Mouse (Mus musculus) kidney, embryonic 14.5 days (tissue): ENCODE results near the gene Rufy1. TPM values are rescaled to one million over a fixed set of nuclear protein-coding genes. Genes with fewer than 3 reads are reported as not detected.
A peak's percentile ranks its signal among the peaks of the same experiment; 100 is the strongest.

Experiments
- ATAC-seq: fragments of 200-750 bp; cut with Nextera tagmentation; 2 replicates; pipeline ENCODE4 v1.8.0; 2017; ENCODE audit warnings: moderate number of reproducible peaks, mild to moderate bottlenecking, moderate TSS enrichment, moderate library complexity; ENCODE audit not compliant: low FRiP score, low TSS enrichment
- H3K27ac ChIP-seq: fragments of 300-500 bp; sonication (generic); 2 replicates; pipeline ENCODE4 v1.5.1; 2014; ENCODE audit warnings: low read depth, mild to moderate bottlenecking, low read length, moderate library complexity, mixed read lengths
- H3K27me3 ChIP-seq: fragments of 300-500 bp; sonication (generic); 2 replicates; pipeline ENCODE4 v1.6.1; 2014; ENCODE audit warnings: mild to moderate bottlenecking, low read length; ENCODE audit not compliant: control insufficient read depth, insufficient read depth
- H3K36me3 ChIP-seq: fragments of 300-500 bp; sonication (generic); 2 replicates; pipeline ENCODE4 v1.6.1; 2014; ENCODE audit warnings: low read length, mixed read lengths; ENCODE audit not compliant: control insufficient read depth, insufficient read depth
- H3K4me1 ChIP-seq: fragments of 300-500 bp; sonication (generic); 2 replicates; pipeline ENCODE4 v1.6.1; 2014; ENCODE audit warnings: low read length, mixed read lengths; ENCODE audit not compliant: control insufficient read depth, insufficient read depth
- H3K4me2 ChIP-seq: fragments of 300-500 bp; sonication (generic); replicated peaks from 2 replicates; pipeline ENCODE4 v1.6.1; 2014; ENCODE audit warnings: low read depth, mild to moderate bottlenecking, low read length
- H3K4me3 ChIP-seq: fragments of 300-500 bp; sonication (generic); 2 replicates; pipeline ENCODE4 v1.5.1; 2014; ENCODE audit warnings: mild to moderate bottlenecking, low read length
- H3K9ac ChIP-seq: fragments of 300-500 bp; sonication (generic); 2 replicates; pipeline ENCODE4 v1.6.1; 2014; ENCODE audit warnings: low read depth, mild to moderate bottlenecking, low read length, moderate library complexity
- H3K9me3 ChIP-seq: fragments of 300-500 bp; sonication (generic); 2 replicates; pipeline ENCODE4 v1.6.1; 2016; ENCODE audit warnings: low read length; ENCODE audit not compliant: control insufficient read depth
- WGBS: fragments of 180-500 bp; shearing (Covaris S2); extraction: QIAGEN DNeasy Blood & Tissue Kit; methylation state at CpG from one replicate; pipeline ENCODE4 v1.1.7; 2014; 5-methylcytosine and 5-hydroxymethylcytosine counted together
- polyA plus RNA-seq: library from polyadenylated mRNA; unstranded; fragments of >200 nt; fragmentation: Nextera tagmentation; extraction: Ambion mirVana; gene quantifications from 2 replicates; pipeline ENCODE4 v1.2.1, GENCODE M21; 2014

Rufy1 gene
- 20.8 and 29.3 TPM in 2 replicates for polyA plus RNA-seq

- Histone ChIP-seq H3K36me3 (no peaks in the 10 kb centered on the region), H3K27me3 (no peaks in the 10 kb centered on the region), H3K4me2 (peak within 1 kb of the TSS; percentile 70), H3K4me1 (0 out of 2 replicates have a peak, but pooled peaks cover 8% of the 10 kb centered on the region), H3K9ac (peak within 1 kb of the TSS; percentile 88), H3K9me3 (no peaks in the 10 kb centered on the region), H3K27ac (peak within 1 kb of the TSS; percentile 96), H3K4me3 (peak within 1 kb of the TSS; percentile 79)
- WGBS, result under 1% methylated on average over 85 of the region's 90 CpGs
- peak; percentile 89 for ATAC-seq
These were observed at the start of gene Rufy1 for GRCm38 (mm10) chr11:50430277-50431133. TSS of gene Rufy1 (minus strand) at chr11:50431125.

- Histone ChIP-seq H3K36me3 (no peaks in the 10 kb centered on the region), H3K9ac (no peak overlapping the region), H3K4me1 (no peaks in the 10 kb centered on the region), H3K4me3 (no peak overlapping the region), H3K4me2 (no peak overlapping the region), H3K27me3 (no peaks in the 10 kb centered on the region), H3K27ac (no peak overlapping the region), H3K9me3 (no peaks in the 10 kb centered on the region)
- 90% methylated on average over 2 of the region's 2 CpGs for WGBS
- no peak for ATAC-seq
These were observed 47.1 kb upstream of the Rufy1 start for GRCm38 (mm10) chr11:50478072-50478471.

GRCm38 (mm10) chr11:50477486-50478070 lies 46.7 kb upstream of the Rufy1 start:
- H3K36me3 ChIP-seq, result no peaks in the 10 kb centered on the region
- no peaks in the 10 kb centered on the region for H3K4me1 ChIP-seq
- 88% methylated on average over 11 of the region's 11 CpGs for WGBS
- no peak overlapping the region for H3K4me3 ChIP-seq
- no peaks in the 10 kb centered on the region for H3K9me3 ChIP-seq
- H3K9ac ChIP-seq, result no peak overlapping the region
- H3K4me2 ChIP-seq, result no peak overlapping the region
- no peak for ATAC-seq
- H3K27ac ChIP-seq, result no peak overlapping the region
- H3K27me3 ChIP-seq, result no peaks in the 10 kb centered on the region

- WGBS, result 45% methylated on average over 6 of the region's 6 CpGs
- no peak overlapping the region for H3K4me2 ChIP-seq
These were observed 46.0 kb upstream of the Rufy1 start for GRCm38 (mm10) chr11:50476971-50477370.

GRCm38 (mm10) chr11:50473933-50474332 lies 43.0 kb upstream of the Rufy1 start:
- no peak overlapping the region for H3K27ac ChIP-seq
- peaks cover 2% of the 10 kb centered on the region; the same call in 1 of the 2 replicates for H3K9me3 ChIP-seq
- H3K9ac ChIP-seq, result no peak overlapping the region
- no peaks in the 10 kb centered on the region for H3K27me3 ChIP-seq
- H3K36me3 ChIP-seq, result no peaks in the 10 kb centered on the region
- no peak overlapping the region for H3K4me2 ChIP-seq
- 81% methylated on average over 1 of the region's 1 CpGs for WGBS
- H3K4me1 ChIP-seq, result no peaks in the 10 kb centered on the region
- ATAC-seq, result no peak
- no peak overlapping the region for H3K4me3 ChIP-seq

More at GRCm38 (mm10) chr11:50476971-50477370, 46.0 kb upstream of the Rufy1 start:
- Histone ChIP-seq H3K9ac (no peak overlapping the region), H3K27ac (no peak overlapping the region), H3K9me3 (no peaks in the 10 kb centered on the region), H3K27me3 (no peaks in the 10 kb centered on the region), H3K36me3 (no peaks in the 10 kb centered on the region), H3K4me3 (no peak overlapping the region), H3K4me1 (no peaks in the 10 kb centered on the region)
- ATAC-seq, result no peak

- WGBS, result 93% methylated on average over 11 of the region's 11 CpGs
- Histone ChIP-seq H3K9ac (no peak overlapping the region), H3K36me3 (no peaks in the 10 kb centered on the region), H3K9me3 (peaks cover 2% of the 10 kb centered on the region; the same call in 1 of the 2 replicates), H3K27me3 (no peaks in the 10 kb centered on the region), H3K4me3 (no peak overlapping the region), H3K27ac (no peak overlapping the region), H3K4me2 (no peak overlapping the region), H3K4me1 (no peaks in the 10 kb centered on the region)
- ATAC-seq, result no peak
These were observed 41.4 kb upstream of the Rufy1 start for GRCm38 (mm10) chr11:50472161-50472939.

GRCm38 (mm10) chr11:50461481-50461880 lies 30.6 kb upstream of the Rufy1 start:
- Histone ChIP-seq H3K36me3 (no peaks in the 10 kb centered on the region), H3K4me2 (no peak overlapping the region), H3K9ac (no peak overlapping the region), H3K4me1 (peaks cover 8% of the 10 kb centered on the region; the same call in 1 of the 2 replicates), H3K27me3 (no peaks in the 10 kb centered on the region; the same call in 1 of the 2 replicates), H3K27ac (no peak overlapping the region), H3K9me3 (no peaks in the 10 kb centered on the region), H3K4me3 (no peak overlapping the region)
- no peak for ATAC-seq
- 82% methylated on average over 7 of the region's 7 CpGs for WGBS

GRCm38 (mm10) chr11:50459250-50459649 lies 28.3 kb upstream of the Rufy1 start:
- Histone ChIP-seq H3K36me3 (no peaks in the 10 kb centered on the region), H3K4me2 (no peak overlapping the region), H3K27ac (no peak overlapping the region), H3K27me3 (no peaks in the 10 kb centered on the region; the same call in 1 of the 2 replicates), H3K9ac (no peak overlapping the region), H3K9me3 (no peaks in the 10 kb centered on the region), H3K4me3 (no peak overlapping the region), H3K4me1 (peaks cover 8% of the 10 kb centered on the region; the same call in 1 of the 2 replicates)
- 65% methylated on average over 2 of the region's 2 CpGs for WGBS
- no peak for ATAC-seq
